Mouse (Mus musculus): Measurements from ENCODE around the gene Bcl6.

DNA sequence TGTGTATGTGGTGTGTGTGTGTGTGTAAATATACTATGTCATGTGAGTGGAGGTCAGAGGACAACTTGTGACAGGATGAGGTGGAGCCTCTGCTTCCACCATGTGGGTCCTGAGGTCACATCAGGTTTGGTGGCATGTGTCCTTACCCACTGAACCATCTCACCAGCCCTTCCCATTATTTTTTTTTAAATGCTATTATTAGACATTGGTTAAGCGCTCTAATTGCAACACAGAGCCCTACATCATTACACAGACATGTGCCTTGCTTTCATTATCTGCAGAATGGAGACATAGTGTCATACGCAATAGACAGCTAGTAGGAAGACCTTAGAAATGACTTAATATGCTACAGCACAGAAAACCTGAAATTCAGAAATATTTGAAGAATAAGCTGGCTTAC lies 12.5 kb downstream of the Bcl6 start:
- TF ChIP-seq CTCF (IDR thresholded peaks at IDR 0.05; ENCODE audit: control insufficient read depth, insufficient read depth, insufficient replicate concordance, low read depth, low read length) (no peak), POLR2A (IDR thresholded peaks at IDR 0.05; ENCODE audit: control insufficient read depth, low read depth, low read length) (no peak)
